Mouse (Mus musculus): ENCODE data around the gene Moap1. TPM values are rescaled to one million over a fixed set of nuclear protein-coding genes. Genes with fewer than 3 reads are reported as not detected.

Moap1 gene
- polyA plus RNA-seq (2015; fragmentation: Illumina TruSeq; extraction: RNeasy Lipid Tissue Mini Kit (QIAGEN cat#74804); ENCODE audit: insufficient read depth, low read depth, low replicate concordance) = 1.1 TPM

GRCm38 (mm10) chr12:102743589-102744574 lies at the start of gene Moap1, which contains the start of gene Tmem251:
Moap1 (minus strand) TSS chr12:102743661.
Tmem251 (plus strand) TSS chr12:102743762.

GRCm38 (mm10) chr12:102758403-102758756 lies 14.9 kb upstream of the Moap1 start, which contains the start of gene Gm20604:
Gm20604 (minus strand) TSS chr12:102758672.

GRCm38 (mm10) chr12:102757689-102758402 lies 14.4 kb upstream of the Moap1 start, which contains the start of the genes Gm28051, Gon7 and Ubr7:
Gm28051 (minus strand) TSS chr12:102757765.
Gon7 (minus strand) TSS chr12:102757803.
Ubr7 (plus strand) TSS chr12:102757967.

GRCm38 (mm10) chr12:102704457-102705198 lies 38.8 kb downstream of the Moap1 start, which contains the start of gene Itpk1:
Itpk1 (minus strand) TSS chr12:102704930.

Other genes with a start within 250 kb of the Moap1 start
- gene Chga, start 188.7 kb downstream of the Moap1 start, polyA plus RNA-seq (2015; fragmentation: Illumina TruSeq; extraction: RNeasy Lipid Tissue Mini Kit (QIAGEN cat#74804); ENCODE audit: insufficient read depth, low read depth, low replicate concordance) = 461 TPM
- 4.5 TPM for gene Itpk1, start 38.7 kb downstream of the Moap1 start, polyA plus RNA-seq (2015; fragmentation: Illumina TruSeq; extraction: RNeasy Lipid Tissue Mini Kit (QIAGEN cat#74804); ENCODE audit: insufficient read depth, low read depth, low replicate concordance)
- gene Tmem251, start 101 bp upstream of the Moap1 start, polyA plus RNA-seq (2015; fragmentation: Illumina TruSeq; extraction: RNeasy Lipid Tissue Mini Kit (QIAGEN cat#74804); ENCODE audit: insufficient read depth, low read depth, low replicate concordance) = 1.4 TPM
- gene Gm28051, start 14.1 kb upstream of the Moap1 start, polyA plus RNA-seq (2015; fragmentation: Illumina TruSeq; extraction: RNeasy Lipid Tissue Mini Kit (QIAGEN cat#74804); ENCODE audit: insufficient read depth, low read depth, low replicate concordance) = not detected
- gene Gon7, start 14.1 kb upstream of the Moap1 start, polyA plus RNA-seq (2015; fragmentation: Illumina TruSeq; extraction: RNeasy Lipid Tissue Mini Kit (QIAGEN cat#74804); ENCODE audit: insufficient read depth, low read depth, low replicate concordance) = 2.0 TPM
- gene Ubr7, start 14.3 kb upstream of the Moap1 start, polyA plus RNA-seq (2015; fragmentation: Illumina TruSeq; extraction: RNeasy Lipid Tissue Mini Kit (QIAGEN cat#74804); ENCODE audit: insufficient read depth, low read depth, low replicate concordance) = 4.2 TPM
- gene Gm20604, start 15.0 kb upstream of the Moap1 start, polyA plus RNA-seq (2015; fragmentation: Illumina TruSeq; extraction: RNeasy Lipid Tissue Mini Kit (QIAGEN cat#74804); ENCODE audit: insufficient read depth, low read depth, low replicate concordance) = 1.5 TPM
- gene Btbd7, start 134.8 kb upstream of the Moap1 start, polyA plus RNA-seq (2015; fragmentation: Illumina TruSeq; extraction: RNeasy Lipid Tissue Mini Kit (QIAGEN cat#74804); ENCODE audit: insufficient read depth, low read depth, low replicate concordance) = 4.7 TPM
- not detected for gene Cox8c, start 155.7 kb upstream of the Moap1 start, polyA plus RNA-seq (2015; fragmentation: Illumina TruSeq; extraction: RNeasy Lipid Tissue Mini Kit (QIAGEN cat#74804); ENCODE audit: insufficient read depth, low read depth, low replicate concordance)
- gene Unc79, start 205.2 kb upstream of the Moap1 start, polyA plus RNA-seq (2015; fragmentation: Illumina TruSeq; extraction: RNeasy Lipid Tissue Mini Kit (QIAGEN cat#74804); ENCODE audit: insufficient read depth, low read depth, low replicate concordance) = 2.8 TPM

Measured in pancreas, adult 10 weeks (tissue).